Mouse (Mus musculus) intestine, embryonic 16.5 days (tissue): ENCODE results near the gene 1700006A11Rik. TPM values are rescaled to one million over a fixed set of nuclear protein-coding genes. Genes with fewer than 3 reads are reported as not detected.

ENCODE experiments used
- polyA plus RNA-seq: library from polyadenylated mRNA; unstranded; fragments of >200 nt; fragmentation: Nextera tagmentation; extraction: Ambion mirVana; gene quantifications from 2 replicates; pipeline ENCODE4 v1.2.1, GENCODE M21; 2015

The 1700006A11Rik gene
- polyA plus RNA-seq, 1 experiment from 2014 or later: not detected

Other genes starting within 250 kb of the 1700006A11Rik start
- gene Tram1l1, start 105.2 kb downstream of the 1700006A11Rik start, polyA plus RNA-seq: 4.2 and 4.7 TPM in 2 replicates
- not detected in 2 replicates for gene 1700003H04Rik, start 155.1 kb upstream of the 1700006A11Rik start, polyA plus RNA-seq